Mouse (Mus musculus) embryonic facial prominence, embryonic 13.5 days (tissue): ENCODE data around the gene Rasgrp4. TPM values are rescaled to one million over a fixed set of nuclear protein-coding genes. Genes with fewer than 3 reads are reported as not detected.
"Not testable (repeated sequence)": the region's sequence is repeated elsewhere in the genome, so short reads cannot be mapped to it uniquely, and the experiment has no call there.

Experiments
- ATAC-seq: fragments of 200-750 bp; cut with Nextera tagmentation; 2 replicates; pipeline ENCODE4 v1.8.0; 2017; ENCODE audit warnings: low read depth; ENCODE audit not compliant: insufficient number of reproducible peaks, insufficient read depth, low FRiP score, low TSS enrichment
- H3K27ac ChIP-seq: fragments of 300-500 bp; sonication (generic); 2 replicates; pipeline ENCODE4 v1.5.1; 2015; ENCODE audit warnings: moderate library complexity, mild to moderate bottlenecking, inconsistent platforms
- H3K27me3 ChIP-seq: fragments of 300-500 bp; sonication (generic); 2 replicates; pipeline ENCODE4 v1.6.1; 2015; ENCODE audit warnings: mild to moderate bottlenecking, inconsistent platforms
- H3K36me3 ChIP-seq: fragments of 300-500 bp; sonication (generic); 2 replicates; pipeline ENCODE4 v1.6.1; 2015; ENCODE audit warnings: mild to moderate bottlenecking, inconsistent platforms
- H3K4me1 ChIP-seq: fragments of 300-500 bp; sonication (generic); 2 replicates; pipeline ENCODE4 v1.6.1; 2015; ENCODE audit warnings: inconsistent platforms
- H3K4me2 ChIP-seq: fragments of 300-500 bp; sonication (generic); 2 replicates; pipeline ENCODE4 v1.6.1; 2015; ENCODE audit warnings: moderate library complexity, mild to moderate bottlenecking, inconsistent platforms
- H3K4me3 ChIP-seq: fragments of 300-500 bp; sonication (generic); 2 replicates; pipeline ENCODE4 v1.5.1; 2015; ENCODE audit warnings: mild to moderate bottlenecking, inconsistent platforms
- H3K9ac ChIP-seq: fragments of 300-500 bp; sonication (generic); 2 replicates; pipeline ENCODE4 v1.6.1; 2015; ENCODE audit warnings: mild to moderate bottlenecking, inconsistent platforms
- H3K9me3 ChIP-seq: fragments of 300-500 bp; sonication (generic); 2 replicates; pipeline ENCODE4 v1.6.1; 2016; ENCODE audit warnings: inconsistent platforms
- WGBS: fragments of 180-500 bp; shearing (Covaris S2); methylation state at CpG from one replicate; pipeline ENCODE4 v1.1.7; 2015; ENCODE audit warnings: mixed read lengths; 5-methylcytosine and 5-hydroxymethylcytosine counted together
- polyA plus RNA-seq: library from polyadenylated mRNA; unstranded; fragments of >200 nt; fragmentation: Nextera tagmentation; extraction: Ambion mirVana; gene quantifications from 2 replicates; pipeline ENCODE4 v1.2.1, GENCODE M21; 2015

The Rasgrp4 gene
- polyA plus RNA-seq, 1 experiment from 2014 or later: 1.3 TPM

GRCm38 (mm10) chr7:29194230-29194629 is 59.6 kb downstream of the Rasgrp4 start:
- not testable (repeated sequence) for H3K9ac ChIP-seq, H3K4me1 ChIP-seq, H3K27ac ChIP-seq, ATAC-seq, H3K4me2 ChIP-seq, H3K9me3 ChIP-seq, H3K27me3 ChIP-seq, H3K4me3 ChIP-seq, H3K36me3 ChIP-seq
- WGBS: 95% methylated on average over 1 of the region's 1 CpGs

DNA sequence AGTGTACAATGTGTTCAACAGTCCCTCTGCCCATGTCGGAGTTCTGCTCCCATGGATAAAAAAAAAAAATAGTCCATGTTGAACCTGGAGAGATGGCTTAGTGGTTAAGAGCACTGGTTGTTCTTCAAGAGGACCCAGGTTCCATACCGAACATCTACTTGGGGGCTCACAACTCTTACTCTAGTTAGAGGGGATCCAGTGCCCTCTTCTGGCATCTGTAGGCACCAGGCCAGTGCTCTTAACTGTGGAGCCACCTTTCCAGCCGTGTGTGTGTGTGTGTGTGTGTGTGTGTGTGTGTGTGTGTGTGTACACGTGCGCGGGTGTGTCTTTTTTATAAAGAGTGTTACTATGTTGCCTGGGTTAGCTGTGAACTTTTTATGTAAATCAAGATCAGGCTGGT is 67.9 kb downstream of the Rasgrp4 start:
- H3K27me3 ChIP-seq: no peaks in the 10 kb centered on the region
- WGBS: 91% methylated on average over 6 of the region's 6 CpGs
- H3K9ac ChIP-seq: no peak overlapping the region
- no peaks in the 10 kb centered on the region for H3K9me3 ChIP-seq
- H3K27ac ChIP-seq: no peak overlapping the region
- ATAC-seq: no peak
- no peaks in the 10 kb centered on the region for H3K4me1 ChIP-seq
- H3K36me3 ChIP-seq: no peaks in the 10 kb centered on the region
- no peak overlapping the region for H3K4me2 ChIP-seq
- no peak overlapping the region for H3K4me3 ChIP-seq

Other genes with a start within 250 kb of the Rasgrp4 start
- gene Actn4, start 172.5 kb upstream of the Rasgrp4 start, polyA plus RNA-seq: 232 and 258 TPM in 2 replicates
- 453 and 455 TPM in 2 replicates for gene Eif3k, start 153.0 kb upstream of the Rasgrp4 start, polyA plus RNA-seq
- 7.7 and 9.9 TPM in 2 replicates for gene Map4k1, start 152.8 kb upstream of the Rasgrp4 start, polyA plus RNA-seq
- 2.3 and 3.3 TPM in 2 replicates for gene Ryr1, start 9.7 kb upstream of the Rasgrp4 start, polyA plus RNA-seq
- 16.0 and 17.6 TPM in 2 replicates for gene Fam98c, start 21.4 kb downstream of the Rasgrp4 start, polyA plus RNA-seq
- gene Ggn, start 35.4 kb downstream of the Rasgrp4 start, polyA plus RNA-seq: 0.51 and 1.3 TPM in 2 replicates
- gene Spred3, start 35.6 kb downstream of the Rasgrp4 start, polyA plus RNA-seq: 4.5 and 4.9 TPM in 2 replicates
- gene Psmd8, start 45.9 kb downstream of the Rasgrp4 start, polyA plus RNA-seq: 252 and 273 TPM in 2 replicates
- gene Catsperg1, start 79.2 kb downstream of the Rasgrp4 start, polyA plus RNA-seq: 0.72 and 0.74 TPM in 2 replicates
- gene Kcnk6, start 97.7 kb downstream of the Rasgrp4 start, polyA plus RNA-seq: 1.4 and 1.8 TPM in 2 replicates
- gene Yif1b, start 103.5 kb downstream of the Rasgrp4 start, polyA plus RNA-seq: 110 and 111 TPM in 2 replicates
- 2.2 and 4.4 TPM in 2 replicates for gene 2200002D01Rik, start 113.6 kb downstream of the Rasgrp4 start, polyA plus RNA-seq
- 118 and 127 TPM in 2 replicates for gene Spint2, start 147.1 kb downstream of the Rasgrp4 start, polyA plus RNA-seq
- gene Ppp1r14a, start 154.5 kb downstream of the Rasgrp4 start, polyA plus RNA-seq: 10.1 and 10.5 TPM in 2 replicates
- 28.4 and 29.9 TPM in 2 replicates for gene Dpf1, start 169.1 kb downstream of the Rasgrp4 start, polyA plus RNA-seq